Mouse (Mus musculus): ENCODE measurements around the gene Ston1. TPM values are rescaled to one million over a fixed set of nuclear protein-coding genes. Genes with fewer than 3 reads are reported as not detected.

Gene Ston1
- polyA plus RNA-seq, 1 experiment from 2014 or later, result 6.2 TPM

DNA sequence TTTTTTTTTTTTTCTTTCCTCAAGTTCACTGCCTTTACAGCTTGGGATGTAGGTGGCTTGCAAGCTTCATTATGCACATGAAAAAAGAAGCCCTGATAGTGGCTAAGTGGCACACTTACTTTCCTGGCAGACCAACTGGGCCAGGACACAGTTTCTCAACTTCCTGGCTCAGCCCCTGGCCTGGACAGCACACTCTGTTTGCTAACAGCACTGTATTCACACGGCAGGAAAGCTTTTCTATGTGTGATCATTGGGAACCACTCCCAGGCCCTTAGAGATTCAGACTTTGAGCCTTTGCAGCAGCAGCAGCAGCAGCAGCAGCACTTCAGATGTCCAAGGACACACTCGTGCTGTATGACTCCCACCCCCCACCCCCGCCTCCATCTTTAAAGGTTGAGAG is 16.8 kb downstream of the Ston1 start:
- Histone ChIP-seq H3K4me2 (replicated peaks) (no peak overlapping the region), H3K36me3 (no peaks in the 10 kb centered on the region), H3K27me3 (replicated peaks) (no peaks in the 10 kb centered on the region), H3K9ac (no peak overlapping the region), H3K9me3 (no peaks in the 10 kb centered on the region), H3K4me3 (replicated peaks) (no peak overlapping the region), H3K27ac (peak overlapping the region; percentile 51; the same call in 1 of the 2 replicates), H3K4me1 (replicated peaks) (0 out of 2 replicates have a peak, but pooled peaks cover 3% of the 10 kb centered on the region)
- 31% methylated on average over 3 of the region's 3 CpGs for WGBS
- peak; percentile 92 for ATAC-seq

GRCm38 (mm10) chr17:88614733-88615132 is 17.2 kb downstream of the Ston1 start:
- H3K27ac ChIP-seq, result peak overlapping the region; percentile 13; the same call in 1 of the 2 replicates
- peak; percentile 60 for ATAC-seq
- no peaks in the 10 kb centered on the region for H3K27me3 ChIP-seq (replicated peaks)
- H3K4me3 ChIP-seq (replicated peaks), result no peak overlapping the region
- H3K4me1 ChIP-seq (replicated peaks), result 0 out of 2 replicates have a peak, but pooled peaks cover 3% of the 10 kb centered on the region
- H3K9ac ChIP-seq, result no peak overlapping the region
- WGBS, result 100% methylated on average over 1 of the region's 1 CpGs
- no peak overlapping the region for H3K4me2 ChIP-seq (replicated peaks)
- H3K9me3 ChIP-seq, result no peaks in the 10 kb centered on the region
- no peaks in the 10 kb centered on the region for H3K36me3 ChIP-seq

DNA sequence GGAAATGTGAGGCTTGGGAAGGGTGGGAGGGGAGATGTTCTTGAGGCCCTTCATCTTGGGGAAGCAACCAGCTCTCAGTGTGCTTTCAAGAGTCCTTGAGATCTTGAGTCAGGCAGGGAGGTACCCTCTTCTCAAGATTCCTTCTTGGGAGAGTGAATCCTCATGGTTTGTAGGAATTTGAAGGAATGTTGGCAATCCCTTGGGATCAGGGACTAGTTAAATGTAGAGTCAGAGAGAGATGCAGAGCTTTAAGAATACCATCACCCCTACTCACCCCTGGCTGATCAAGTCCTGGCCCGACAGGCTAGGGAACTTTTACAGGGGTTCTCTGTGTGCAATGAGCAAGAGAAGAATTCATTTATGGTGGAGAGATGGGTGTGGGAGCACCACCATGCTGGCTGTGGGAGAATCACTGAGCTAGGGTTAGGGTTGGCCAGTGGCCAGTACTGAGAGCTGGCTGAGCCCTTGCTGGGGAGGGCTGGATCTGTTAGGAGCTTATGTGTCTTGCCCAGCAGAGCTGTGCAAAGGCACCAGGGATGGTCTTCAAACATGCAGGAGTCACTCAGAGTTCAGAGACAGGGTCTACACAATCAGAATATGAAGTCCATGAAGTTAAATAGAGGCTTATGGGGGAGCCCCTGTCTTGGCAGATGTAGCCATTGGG is 18.1 kb downstream of the Ston1 start:
- Histone ChIP-seq H3K36me3 (no peaks in the 10 kb centered on the region), H3K4me1 (replicated peaks) (0 out of 2 replicates have a peak, but pooled peaks cover 3% of the 10 kb centered on the region), H3K27ac (no peak overlapping the region), H3K27me3 (replicated peaks) (no peaks in the 10 kb centered on the region), H3K4me3 (replicated peaks) (no peak overlapping the region), H3K4me2 (replicated peaks) (no peak overlapping the region), H3K9me3 (no peaks in the 10 kb centered on the region), H3K9ac (no peak overlapping the region)
- 87% methylated on average over 1 of the region's 1 CpGs for WGBS
- no peak for ATAC-seq

- Histone ChIP-seq H3K4me2 (replicated peaks) (no peak overlapping the region), H3K27ac (no peak overlapping the region), H3K27me3 (replicated peaks) (no peaks in the 10 kb centered on the region), H3K9me3 (no peaks in the 10 kb centered on the region), H3K36me3 (no peaks in the 10 kb centered on the region), H3K9ac (no peak overlapping the region), H3K4me1 (replicated peaks) (peaks cover 6% of the 10 kb centered on the region), H3K4me3 (replicated peaks) (no peak overlapping the region)
- no peak for ATAC-seq
- 60% methylated on average over 4 of the region's 4 CpGs for WGBS
Measured at GRCm38 (mm10) chr17:88620935-88621334, 23.5 kb downstream of the Ston1 start.

DNA sequence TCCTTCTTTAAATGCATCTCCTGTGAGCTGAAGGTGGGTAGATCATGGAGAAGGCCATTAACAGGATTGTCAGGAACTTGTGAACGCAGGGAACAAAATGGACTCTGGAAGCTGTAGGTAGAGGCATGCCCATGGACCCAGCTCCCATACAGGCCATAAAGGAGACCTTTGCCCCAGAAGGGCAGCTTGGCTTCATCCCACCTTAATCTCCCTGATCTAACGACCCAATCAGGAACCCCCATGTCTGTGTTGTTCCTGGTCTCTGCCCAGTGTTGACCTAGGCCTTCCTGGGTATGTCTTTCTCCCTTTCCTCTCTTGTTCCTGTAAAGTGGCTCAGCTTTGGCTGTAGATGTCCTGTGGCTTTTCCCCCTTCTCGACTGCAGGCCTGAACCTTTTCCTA is 23.9 kb downstream of the Ston1 start:
- Histone ChIP-seq H3K9me3 (no peaks in the 10 kb centered on the region), H3K27me3 (replicated peaks) (no peaks in the 10 kb centered on the region), H3K4me3 (replicated peaks) (no peak overlapping the region), H3K4me1 (replicated peaks) (peaks cover 11% of the 10 kb centered on the region), H3K4me2 (replicated peaks) (no peak overlapping the region), H3K36me3 (no peaks in the 10 kb centered on the region), H3K9ac (no peak overlapping the region), H3K27ac (no peak overlapping the region)
- WGBS, result 71% methylated on average over 3 of the region's 3 CpGs
- peak; percentile 61; the same call in 1 of the 2 replicates for ATAC-seq

DNA sequence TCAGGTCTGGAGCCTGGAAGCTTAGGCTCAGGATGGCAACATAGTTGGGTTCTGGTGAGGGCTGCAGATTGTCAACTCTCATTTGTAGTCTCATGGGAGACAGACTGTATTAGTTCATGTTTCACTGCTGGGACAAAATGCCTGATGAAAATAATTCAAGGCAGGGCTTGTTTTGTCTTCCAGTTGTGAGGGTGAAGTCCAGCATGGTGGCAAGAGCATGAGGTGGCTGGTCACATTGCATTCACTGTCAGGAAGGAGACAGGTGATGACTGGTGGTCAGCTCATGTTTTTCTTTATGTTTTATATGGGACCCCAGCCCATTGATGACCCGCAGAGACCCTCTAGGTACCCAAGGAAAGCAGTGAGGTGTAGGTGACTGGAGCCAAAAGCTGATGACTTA is 25.2 kb downstream of the Ston1 start:
- H3K27me3 ChIP-seq (replicated peaks), result no peaks in the 10 kb centered on the region
- H3K9me3 ChIP-seq, result no peaks in the 10 kb centered on the region
- H3K9ac ChIP-seq, result no peak overlapping the region
- no peak overlapping the region for H3K4me3 ChIP-seq (replicated peaks)
- H3K27ac ChIP-seq, result no peak overlapping the region
- H3K4me1 ChIP-seq (replicated peaks), result peaks cover 22% of the 10 kb centered on the region
- H3K36me3 ChIP-seq, result no peaks in the 10 kb centered on the region
- no peak for ATAC-seq
- no peak overlapping the region for H3K4me2 ChIP-seq (replicated peaks)
- 85% methylated on average over 1 of the region's 1 CpGs for WGBS

DNA sequence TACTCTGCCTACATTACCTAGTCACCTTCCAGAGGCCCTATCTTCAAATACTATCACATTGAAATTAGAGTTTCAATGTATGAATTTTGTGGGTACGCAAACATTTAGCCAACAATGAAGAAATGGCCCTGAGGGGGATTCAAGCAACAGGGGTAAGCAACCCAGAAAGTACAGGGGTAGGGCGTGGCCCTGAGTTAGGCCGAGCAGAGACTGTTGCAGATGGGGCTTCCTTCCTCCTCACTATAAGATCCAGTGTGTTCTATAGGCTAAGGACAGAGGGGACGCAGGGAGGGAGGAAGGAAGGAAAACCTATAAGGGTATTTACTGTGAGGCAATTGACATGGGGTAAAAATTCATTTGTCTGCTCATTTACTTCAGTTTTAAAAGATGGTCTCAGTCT is 26.9 kb downstream of the Ston1 start:
- Histone ChIP-seq H3K27ac (no peak overlapping the region), H3K9me3 (no peaks in the 10 kb centered on the region), H3K27me3 (replicated peaks) (no peaks in the 10 kb centered on the region), H3K9ac (no peak overlapping the region), H3K4me2 (replicated peaks) (no peak overlapping the region), H3K36me3 (no peaks in the 10 kb centered on the region), H3K4me1 (replicated peaks) (peaks cover 29% of the 10 kb centered on the region), H3K4me3 (replicated peaks) (no peak overlapping the region)
- 83% methylated on average over 4 of the region's 4 CpGs for WGBS
- no peak for ATAC-seq

GRCm38 (mm10) chr17:88625350-88625749 is 27.9 kb downstream of the Ston1 start:
- H3K9ac ChIP-seq, result no peak overlapping the region
- H3K4me2 ChIP-seq (replicated peaks), result no peak overlapping the region
- WGBS, result 88% methylated on average over 13 of the region's 13 CpGs

DNA sequence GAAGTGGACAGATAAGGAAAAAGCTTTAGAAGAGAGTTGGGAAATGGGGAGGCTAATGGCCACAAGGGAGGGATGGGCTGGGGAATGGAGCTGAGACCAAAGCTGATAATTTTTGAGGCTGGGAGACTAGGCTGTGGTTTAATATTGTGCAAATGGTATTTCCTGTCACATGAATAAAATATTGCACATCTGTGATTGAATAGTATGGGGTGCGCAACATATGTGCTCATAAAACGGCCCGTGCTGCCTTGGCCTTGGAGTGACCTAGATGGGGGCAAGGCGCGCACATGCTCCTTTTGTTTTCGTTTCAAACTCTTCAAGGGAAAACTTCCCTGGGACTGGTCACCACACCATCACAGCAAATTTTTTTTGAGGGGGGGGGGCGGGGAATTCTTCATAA is 28.4 kb downstream of the Ston1 start:
- Histone ChIP-seq H3K9ac (no peak overlapping the region), H3K4me3 (replicated peaks) (no peak overlapping the region), H3K36me3 (no peaks in the 10 kb centered on the region), H3K27me3 (replicated peaks) (no peaks in the 10 kb centered on the region), H3K4me1 (replicated peaks) (peaks cover 44% of the 10 kb centered on the region), H3K9me3 (no peaks in the 10 kb centered on the region), H3K4me2 (replicated peaks) (peak overlapping the region; percentile 52), H3K27ac (peak overlapping the region; percentile 93)
- ATAC-seq, result peak; percentile 2; the same call in 1 of the 2 replicates
- 38% methylated on average over 7 of the region's 7 CpGs for WGBS

More at GRCm38 (mm10) chr17:88625350-88625749, 27.9 kb downstream of the Ston1 start:
- Histone ChIP-seq H3K4me1 (replicated peaks) (peaks cover 39% of the 10 kb centered on the region), H3K27me3 (replicated peaks) (no peaks in the 10 kb centered on the region), H3K27ac (peak overlapping the region; percentile 93), H3K36me3 (no peaks in the 10 kb centered on the region), H3K9me3 (no peaks in the 10 kb centered on the region), H3K4me3 (replicated peaks) (no peak overlapping the region)
- no peak for ATAC-seq

DNA sequence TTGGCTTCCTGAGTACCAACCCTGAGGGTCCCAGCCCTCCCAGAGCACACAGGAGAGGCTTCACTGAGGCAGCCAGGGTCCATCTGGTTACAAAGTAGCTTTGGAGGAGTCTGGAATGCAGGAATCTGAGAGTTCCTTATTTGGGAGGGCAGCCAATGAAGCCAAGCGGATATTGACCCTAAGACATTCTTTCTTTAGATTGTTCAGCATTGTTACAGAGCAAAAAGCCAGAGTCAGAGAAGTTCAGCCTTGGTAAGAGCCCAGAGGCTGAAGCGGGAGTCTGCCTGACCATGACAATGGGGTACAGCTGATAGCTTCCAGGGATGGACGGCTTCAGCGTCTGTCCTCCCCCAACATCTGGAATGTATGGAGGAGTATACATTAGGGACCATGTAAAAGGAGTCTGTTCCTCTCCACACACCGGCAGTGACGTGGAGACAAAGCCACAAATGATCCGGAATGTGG is 28.9 kb downstream of the Ston1 start:
- H3K27me3 ChIP-seq (replicated peaks), result no peaks in the 10 kb centered on the region
- H3K4me2 ChIP-seq (replicated peaks), result peak overlapping the region; percentile 52
- H3K4me1 ChIP-seq (replicated peaks), result peaks cover 44% of the 10 kb centered on the region
- H3K9ac ChIP-seq, result no peak overlapping the region
- H3K36me3 ChIP-seq, result no peaks in the 10 kb centered on the region
- H3K9me3 ChIP-seq, result no peaks in the 10 kb centered on the region
- H3K27ac ChIP-seq, result peak overlapping the region; percentile 93
- WGBS, result 27% methylated on average over 7 of the region's 7 CpGs
- H3K4me3 ChIP-seq (replicated peaks), result peak overlapping the region; percentile 16
- peak; percentile 30 for ATAC-seq

DNA sequence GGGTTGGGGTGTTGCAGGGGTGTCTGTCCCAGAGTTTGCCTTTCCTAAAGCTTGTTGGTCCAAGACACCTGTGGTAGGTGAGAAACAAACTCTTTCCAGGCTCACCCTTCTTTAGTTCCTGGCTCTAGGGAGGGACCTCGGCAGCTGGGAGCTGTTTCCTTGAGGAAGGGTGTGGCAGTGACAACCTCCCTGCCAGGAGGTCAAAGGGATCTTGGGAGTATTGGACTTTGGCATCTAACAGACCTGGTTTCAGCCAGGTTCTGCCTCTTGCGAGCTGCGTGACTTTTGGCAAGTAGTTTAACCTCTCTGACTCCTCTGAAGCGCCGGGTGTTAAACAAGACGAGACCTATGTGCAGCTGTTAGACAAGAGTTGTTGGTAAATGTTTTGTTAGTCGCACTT is 29.7 kb downstream of the Ston1 start:
- peaks cover 44% of the 10 kb centered on the region for H3K4me1 ChIP-seq (replicated peaks)

DNA sequence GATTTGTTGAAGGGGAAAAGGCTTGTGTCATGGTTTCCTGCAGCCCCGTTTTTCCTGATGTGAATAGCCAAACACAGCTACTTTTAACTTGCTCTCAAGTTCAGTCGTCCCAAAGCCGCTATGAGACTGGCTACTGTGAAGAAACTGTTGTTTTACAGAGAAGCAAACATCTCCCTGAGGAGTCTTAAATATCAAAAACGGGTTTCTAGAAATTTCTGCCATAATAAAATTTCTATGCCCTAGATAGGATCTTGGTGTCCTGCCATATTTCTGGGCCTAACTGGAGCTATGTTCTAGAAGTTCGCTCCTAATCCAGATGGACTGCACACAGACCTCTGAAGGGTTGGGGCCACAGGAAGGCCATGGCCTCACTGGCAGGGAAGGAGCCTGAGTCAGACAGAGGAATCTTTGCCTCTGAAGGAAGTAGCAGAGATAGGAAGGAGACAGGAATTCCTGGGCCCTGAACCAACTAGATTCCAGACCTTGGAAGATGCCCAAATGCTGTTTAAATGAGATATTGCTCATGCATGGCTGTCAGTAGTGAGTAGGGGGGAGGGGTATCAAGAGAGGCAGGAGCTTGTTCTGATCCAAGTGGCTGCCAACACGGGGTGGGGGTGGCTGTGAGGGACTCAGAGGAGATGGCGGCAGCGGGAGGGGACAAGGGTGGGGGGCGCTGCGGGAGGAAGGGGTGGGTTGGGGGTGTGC is 31.3 kb downstream of the Ston1 start:
- peak; percentile 37 for ATAC-seq
- Histone ChIP-seq H3K9ac (no peak overlapping the region), H3K4me1 (replicated peaks) (peaks cover 44% of the 10 kb centered on the region), H3K9me3 (no peaks in the 10 kb centered on the region), H3K27me3 (replicated peaks) (no peaks in the 10 kb centered on the region), H3K4me2 (replicated peaks) (peak overlapping the region; percentile 52), H3K36me3 (no peaks in the 10 kb centered on the region), H3K27ac (peak overlapping the region; percentile 93), H3K4me3 (replicated peaks) (no peak overlapping the region)
- 18% methylated on average over 10 of the region's 10 CpGs for WGBS

More for the DNA sequence above, 29.7 kb downstream of the Ston1 start:
- WGBS, result 34% methylated on average over 7 of the region's 7 CpGs
- H3K4me2 ChIP-seq (replicated peaks), result peak overlapping the region; percentile 52
- peak; percentile 76 for ATAC-seq
- H3K9ac ChIP-seq, result no peak overlapping the region
- H3K9me3 ChIP-seq, result no peaks in the 10 kb centered on the region
- H3K36me3 ChIP-seq, result no peaks in the 10 kb centered on the region
- peak overlapping the region; percentile 16 for H3K4me3 ChIP-seq (replicated peaks)
- peak overlapping the region; percentile 93 for H3K27ac ChIP-seq
- H3K27me3 ChIP-seq (replicated peaks), result no peaks in the 10 kb centered on the region

All from intestine, embryonic 15.5 days (tissue).